Mouse (Mus musculus) left cerebral cortex, postnatal 25 days (tissue): ENCODE data around the gene Cypt14. TPM values are rescaled to one million over a fixed set of nuclear protein-coding genes. Genes with fewer than 3 reads are reported as not detected.
"Not testable (repeated sequence)": the region's sequence is repeated elsewhere in the genome, so short reads cannot be mapped to it uniquely, and the experiment has no call there.

ENCODE experiments used
- DNase-seq, 2 experiments: peaks; one replicate each; pipeline ENCODE4 v3.0.0; 2022; ENCODE audit warnings: low spot score in 2 of 2, mixed read lengths in 1 of 2
- intact Hi-C: fragments of 180-260 bp; cut with DNase I; formaldehyde crosslinking; loops from one replicate; pipeline ENCODE4 v1.15.1; 2025
- total RNA-seq, 2 experiments: library from RNA; stranded (reverse); gene quantifications; 2 replicates each; pipeline ENCODE4 v1.2.3; 2021

Cypt14 gene
- total RNA-seq: not detected

- intact Hi-C loops, DNase-seq: not testable (repeated sequence)
Observed at GRCm38 (mm10) chrX:39863504-39863903, at the start of gene Cypt14. TSS of gene Cypt14 (minus strand) at chrX:39863604.
